Mouse (Mus musculus): ENCODE data around the gene Wdr89.

- TF ChIP-seq ZNF384 (IDR thresholded peaks at IDR 0.05; ENCODE audit: low read depth, low read length) (no peak), CHD2 (IDR thresholded peaks at IDR 0.05; ENCODE audit: low read depth, low read length) (no peak), HCFC1 (IDR thresholded peaks at IDR 0.05; ENCODE audit: borderline replicate concordance, insufficient read depth, low read length) (no peak), ZC3H11A (IDR thresholded peaks at IDR 0.05; ENCODE audit: borderline replicate concordance, low read depth, low read length) (no peak), MAFK (IDR thresholded peaks at IDR 0.05; ENCODE audit: insufficient read depth, low read depth, low read length) (no peak)
These were observed 1.1 kb downstream of the Wdr89 start for GRCm38 (mm10) chr12:75668221-75668620.

Data from ES-E14 (cell line).